Mouse (Mus musculus) right cerebral cortex, postnatal 10 days (tissue): Measurements from ENCODE around the gene Vapb.

ENCODE experiments used
- DNase-seq, 2 experiments: peaks; one replicate each; pipeline ENCODE4 v3.0.0; 2021; ENCODE audit warnings: low spot score in 2 of 2

The Vapb gene

DNA sequence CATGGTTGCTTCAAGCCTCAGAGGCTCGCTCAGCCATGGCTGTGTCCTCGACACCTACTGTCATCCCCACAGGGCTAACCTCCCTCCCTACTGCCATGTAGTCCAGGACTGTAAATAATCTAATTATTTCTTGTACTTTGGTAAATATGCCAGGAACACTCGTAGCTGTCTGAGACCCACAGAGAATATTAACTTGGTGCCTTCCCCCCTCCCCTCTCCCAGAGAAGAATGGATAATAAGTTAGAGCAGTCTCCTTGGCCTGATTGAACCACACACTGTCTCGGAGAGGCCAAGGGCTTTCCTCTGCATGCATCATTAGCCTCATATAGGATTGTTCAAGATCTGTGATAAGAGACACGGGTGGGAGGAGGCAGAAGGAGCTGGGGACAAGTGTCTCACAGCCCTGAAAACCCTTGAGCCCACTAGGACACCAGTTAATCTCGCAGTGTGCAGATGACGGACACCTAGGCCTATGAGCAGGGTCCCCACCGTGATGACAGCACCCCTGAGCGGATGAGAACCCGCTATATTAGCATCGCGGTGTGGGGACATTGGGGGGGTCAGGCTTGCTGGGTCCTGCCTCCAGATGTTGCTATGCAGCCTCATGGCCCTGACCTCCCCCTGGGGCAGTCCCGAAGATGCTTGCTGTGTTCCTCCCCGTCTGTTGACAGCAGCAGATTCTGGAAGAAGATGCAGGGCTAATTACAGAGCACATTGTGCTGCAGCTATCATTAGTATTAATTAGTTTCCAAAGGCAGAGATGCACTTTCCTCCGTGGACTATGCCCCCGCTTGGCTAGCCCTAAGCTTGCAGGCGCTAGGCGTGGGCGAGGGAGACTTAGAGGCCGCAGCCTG is 54.8 kb downstream of the Vapb start:
- no peak for DNase-seq

DNA sequence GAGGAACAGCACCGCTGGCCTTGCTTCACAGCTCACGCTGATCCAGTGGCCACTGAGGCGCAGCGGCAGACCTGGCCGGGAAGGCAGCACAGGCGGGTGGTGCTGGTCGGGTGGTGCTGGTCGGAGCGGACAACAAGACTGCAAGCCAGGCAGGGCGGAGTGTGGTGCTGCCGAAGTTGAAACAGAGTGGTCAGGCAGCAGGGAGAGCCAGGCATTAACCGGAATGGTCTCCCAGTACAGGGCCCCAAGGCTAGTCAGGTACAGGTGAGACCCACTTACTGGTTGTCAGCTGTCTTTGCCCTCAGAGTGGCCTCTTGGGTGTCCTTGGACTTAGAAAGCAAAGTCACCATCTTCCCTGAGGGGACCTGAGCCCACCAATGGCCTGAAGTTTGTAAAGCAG is 56.7 kb downstream of the Vapb start:
- DNase-seq = no peak

DNA sequence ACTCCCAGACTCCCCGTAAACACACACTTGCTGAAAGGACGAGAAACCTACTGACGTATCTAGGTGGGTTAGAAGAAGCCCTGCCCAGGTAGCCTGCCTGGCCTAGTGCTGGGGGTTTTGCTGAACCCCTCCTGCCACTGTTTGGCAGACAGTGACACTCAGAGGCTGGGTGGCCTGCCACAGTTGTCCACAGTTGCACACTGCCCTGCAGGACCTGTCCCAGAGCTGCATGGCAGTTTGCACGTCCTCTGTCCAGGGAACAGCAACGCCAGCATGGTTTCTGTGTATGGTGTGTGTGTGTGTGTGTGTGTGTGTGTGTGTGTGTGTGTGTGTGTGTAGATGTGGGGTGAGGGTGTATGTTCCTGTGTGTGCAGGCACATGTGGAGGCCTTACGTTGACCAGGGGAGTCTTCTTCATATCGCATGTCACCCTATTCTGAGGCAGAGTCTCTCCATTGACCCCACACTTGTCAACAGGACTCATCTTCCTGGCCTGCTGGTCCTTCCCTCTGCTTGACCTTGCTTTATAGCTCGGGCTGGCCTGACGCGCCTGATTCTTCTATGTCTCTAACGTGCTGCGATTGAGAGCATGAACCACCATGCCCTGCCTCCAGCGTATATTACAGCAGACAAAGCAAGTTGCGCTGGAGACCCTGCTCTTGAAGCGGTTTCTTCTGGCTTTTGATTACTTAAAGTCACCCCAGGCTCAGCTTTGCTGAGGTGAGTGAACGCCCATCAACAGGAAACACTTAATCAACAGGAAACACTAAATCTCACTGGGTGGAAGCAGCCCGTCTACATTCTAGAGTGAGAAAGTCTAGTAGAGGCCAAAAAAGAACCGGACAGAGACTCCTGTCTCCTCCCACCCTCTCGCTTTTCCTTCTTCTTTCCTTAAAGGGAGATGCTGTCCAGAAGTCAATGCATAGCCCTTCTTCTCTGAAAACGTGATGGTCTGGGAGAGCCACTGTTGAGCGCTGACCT is 57.5 kb downstream of the Vapb start:
- DNase-seq = no peak

DNA sequence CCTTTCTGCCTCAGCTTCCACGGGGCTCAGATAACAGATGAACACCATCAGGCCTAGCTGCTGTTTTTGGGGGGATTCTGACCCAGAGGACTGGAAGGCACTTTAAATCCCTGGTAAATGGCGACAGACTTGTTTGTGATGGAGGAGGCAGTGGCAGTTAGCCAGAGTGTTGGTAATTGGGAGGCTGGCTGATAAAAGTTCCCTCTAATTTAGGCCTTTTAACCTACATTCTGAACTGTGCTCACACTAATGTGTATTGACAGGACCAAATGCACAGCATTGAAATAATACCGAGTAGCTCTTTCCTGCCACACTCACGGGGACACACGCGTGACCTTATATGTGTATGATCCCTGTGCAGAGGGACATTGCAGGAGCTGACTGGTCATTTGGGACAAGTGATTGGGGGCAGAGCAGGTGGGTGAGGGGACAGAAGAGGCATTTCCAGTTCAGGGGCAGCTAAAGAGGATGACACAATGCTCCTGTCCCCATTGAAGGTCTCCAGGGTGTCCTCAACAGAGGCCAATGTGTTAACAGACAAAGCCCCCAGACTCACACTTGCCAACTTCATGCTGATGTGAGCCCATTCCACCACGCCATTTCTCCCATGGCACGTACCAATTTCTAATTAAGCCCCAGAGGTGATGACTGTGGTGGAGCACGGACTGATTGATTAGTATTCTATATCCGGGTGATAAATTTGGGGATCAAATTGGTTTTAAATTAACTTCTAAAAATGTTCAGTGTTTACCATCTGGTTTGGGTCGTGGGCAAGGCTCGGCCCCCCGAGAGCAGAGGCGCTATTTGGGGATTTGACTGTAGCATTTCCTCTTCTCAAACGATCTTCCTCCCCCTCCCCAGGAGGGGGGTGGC is 58.7 kb downstream of the Vapb start:
- DNase-seq = no peak

DNA sequence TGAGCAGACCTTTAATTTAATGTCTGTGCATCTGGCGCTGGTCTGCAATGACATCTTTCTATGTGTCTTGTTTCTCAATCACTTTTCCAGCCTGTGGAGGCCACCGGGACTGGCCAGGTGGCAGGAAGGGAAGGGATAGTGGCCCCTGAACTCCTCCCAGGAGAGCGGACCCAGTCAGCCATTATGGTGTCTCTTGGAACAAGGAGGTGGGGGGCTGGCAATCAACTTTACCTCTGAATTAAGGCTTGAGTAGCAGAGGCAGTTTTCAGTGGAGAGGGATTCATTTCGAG is 59.3 kb downstream of the Vapb start:
- DNase-seq = no peak

DNA sequence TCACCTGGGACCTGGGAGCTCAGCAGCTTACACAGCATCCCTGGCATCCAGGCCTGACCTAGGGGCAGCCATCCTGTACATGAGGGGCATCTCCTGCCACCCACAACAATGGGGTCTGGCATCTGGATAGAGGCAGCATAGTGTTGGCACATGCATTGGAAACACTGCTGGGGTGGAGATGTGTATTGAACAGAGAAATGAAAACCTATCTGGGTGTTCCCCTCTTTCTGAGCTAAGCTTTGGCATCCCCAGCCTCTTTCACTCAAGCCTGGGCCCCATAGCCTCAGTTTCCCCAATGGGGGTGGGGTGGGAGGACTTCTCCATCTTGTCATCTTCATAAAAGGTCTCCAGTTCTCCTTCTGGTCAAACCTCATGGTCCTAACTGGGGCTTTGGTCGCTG is 62.2 kb downstream of the Vapb start:
- no peak for DNase-seq

DNA sequence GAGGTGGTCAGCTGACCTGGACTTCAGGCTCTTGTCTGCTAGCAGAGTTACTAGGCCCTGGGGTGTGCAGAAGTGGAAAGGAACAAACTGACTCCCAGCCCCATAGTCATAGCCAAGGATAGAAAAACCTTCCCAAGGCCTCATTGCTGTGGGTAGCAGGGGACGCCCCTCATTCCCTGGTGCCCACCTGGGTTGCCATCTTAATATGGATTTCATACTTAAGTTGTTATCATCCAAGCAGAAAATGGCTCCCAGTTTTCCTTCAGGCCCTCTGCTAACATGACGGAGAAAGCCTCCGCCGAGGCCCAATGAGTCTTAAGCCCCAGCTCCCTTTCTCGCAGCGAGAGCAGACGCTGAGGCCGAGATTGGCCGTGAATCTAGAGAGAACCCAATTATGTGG is 63.3 kb downstream of the Vapb start:
- no peak for DNase-seq

DNA sequence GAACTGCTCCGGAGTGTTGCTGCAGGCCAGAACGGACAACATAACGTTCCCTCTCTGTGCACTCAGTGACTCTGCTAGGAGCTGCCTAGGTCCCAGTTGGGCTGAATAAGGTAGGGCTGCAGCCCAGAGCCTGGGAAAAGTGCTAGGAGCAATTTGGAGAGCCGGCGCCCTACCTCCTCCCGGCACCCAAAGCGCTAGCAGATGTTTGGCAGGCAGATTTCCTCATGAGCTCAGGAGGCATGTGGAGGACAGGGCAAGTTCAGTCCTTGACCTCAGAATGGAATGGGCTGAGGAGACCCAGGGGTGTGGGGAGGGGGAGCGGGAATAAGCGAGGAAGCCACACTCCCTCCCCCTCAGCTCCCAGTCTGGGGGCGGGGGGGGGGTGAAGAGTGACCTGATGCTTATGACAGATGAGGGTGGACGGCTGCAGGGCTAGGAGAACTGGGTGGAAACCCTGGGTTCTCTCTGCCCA is 64.1 kb downstream of the Vapb start:
- DNase-seq = no peak

DNA sequence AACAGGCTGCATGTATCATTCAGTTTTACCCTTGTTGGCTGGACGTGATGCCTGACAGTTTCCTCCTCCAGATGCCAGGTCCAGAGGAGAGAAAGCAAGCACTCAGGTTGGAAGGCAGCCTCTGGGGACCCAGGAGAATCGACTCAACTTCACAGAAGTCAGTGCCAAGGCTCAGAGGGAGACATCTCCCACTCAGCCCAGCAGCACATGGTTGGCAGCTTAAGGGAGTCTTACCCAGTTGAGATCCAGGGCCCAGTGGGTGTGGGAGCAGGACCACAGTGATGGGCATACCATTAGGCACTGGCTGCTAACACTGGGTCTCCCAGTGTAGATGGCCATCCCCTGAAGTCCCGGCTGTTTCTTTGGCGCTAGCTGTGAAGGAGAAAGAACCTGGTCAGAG is 64.9 kb downstream of the Vapb start:
- no peak for DNase-seq

DNA sequence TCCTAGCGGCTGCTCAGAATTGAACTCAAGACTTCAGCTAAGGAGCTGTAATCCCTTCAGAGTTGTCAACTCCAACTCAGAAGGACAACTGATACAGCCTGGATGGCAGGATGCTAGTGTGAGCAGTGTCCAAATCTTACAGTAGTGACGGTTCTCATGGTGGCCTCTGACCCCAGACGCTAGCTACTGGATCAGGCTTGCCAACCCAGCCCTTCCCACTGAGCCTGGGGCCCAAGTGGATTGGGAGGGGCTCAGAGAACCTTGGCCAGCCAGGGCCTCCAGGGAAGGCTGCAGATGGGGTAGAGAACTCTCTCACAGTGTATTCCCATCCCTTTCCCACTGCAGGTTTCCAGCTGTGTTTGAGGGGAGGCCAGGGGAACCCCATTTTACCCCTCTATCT is 65.6 kb downstream of the Vapb start:
- DNase-seq = no peak

DNA sequence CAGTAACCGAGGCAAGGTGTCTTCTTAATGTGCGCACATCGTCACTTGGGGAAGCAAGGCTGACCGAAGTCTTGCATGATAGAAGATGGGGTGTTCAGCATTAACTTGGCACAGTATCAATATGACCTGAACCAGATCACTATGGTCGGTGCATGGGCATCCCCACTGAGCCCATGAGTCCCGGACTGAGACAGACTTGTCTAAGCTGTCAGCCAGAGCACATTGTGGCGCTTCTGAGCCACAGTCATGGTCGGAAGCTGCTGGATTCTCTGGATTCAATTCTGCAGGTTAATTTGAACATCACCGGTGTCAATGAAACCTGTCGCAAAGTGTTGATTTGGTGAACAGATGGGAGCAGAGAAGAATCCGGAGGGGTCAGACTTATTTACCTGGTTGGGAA is 66.5 kb downstream of the Vapb start:
- DNase-seq = no peak

DNA sequence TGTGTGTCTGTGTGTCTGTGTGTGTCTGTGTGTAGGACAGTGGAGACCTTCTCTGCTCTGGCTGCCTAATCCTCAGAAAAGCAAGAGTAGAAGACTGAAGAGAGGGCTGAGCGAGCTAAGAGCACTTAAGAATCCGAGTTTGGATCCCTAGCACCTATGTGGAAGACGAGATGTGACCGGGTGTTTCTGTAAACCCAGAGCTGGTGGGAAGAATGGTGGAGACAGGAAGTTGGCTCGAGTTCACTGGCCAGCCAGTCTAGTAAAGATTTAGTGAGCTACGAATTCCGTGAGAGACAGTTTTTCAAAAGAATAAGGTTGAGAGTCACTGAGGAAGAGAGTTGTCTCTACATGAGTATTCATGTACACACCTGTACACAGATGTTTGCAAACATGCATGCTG is 69.3 kb downstream of the Vapb start:
- DNase-seq = no peak

DNA sequence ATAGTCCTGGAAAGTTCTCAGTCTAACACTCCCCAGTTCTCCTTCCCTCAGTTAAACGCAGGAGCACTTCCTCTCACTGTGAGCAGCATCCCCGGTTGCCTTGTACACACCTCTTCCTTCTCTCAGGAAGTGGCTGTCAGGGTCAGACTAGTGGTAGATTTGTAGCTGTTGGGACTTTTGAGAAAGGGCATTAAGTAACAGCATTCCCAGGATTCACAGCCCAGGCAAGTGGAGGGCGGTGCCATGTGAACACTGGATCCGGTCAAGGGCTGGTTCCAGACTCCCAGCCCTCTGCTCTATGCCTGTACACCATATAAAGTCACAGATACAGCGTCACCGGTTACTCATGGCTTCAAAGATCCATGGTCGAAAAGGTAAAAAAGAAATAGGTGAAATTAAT is 71.6 kb downstream of the Vapb start:
- no peak for DNase-seq

DNA sequence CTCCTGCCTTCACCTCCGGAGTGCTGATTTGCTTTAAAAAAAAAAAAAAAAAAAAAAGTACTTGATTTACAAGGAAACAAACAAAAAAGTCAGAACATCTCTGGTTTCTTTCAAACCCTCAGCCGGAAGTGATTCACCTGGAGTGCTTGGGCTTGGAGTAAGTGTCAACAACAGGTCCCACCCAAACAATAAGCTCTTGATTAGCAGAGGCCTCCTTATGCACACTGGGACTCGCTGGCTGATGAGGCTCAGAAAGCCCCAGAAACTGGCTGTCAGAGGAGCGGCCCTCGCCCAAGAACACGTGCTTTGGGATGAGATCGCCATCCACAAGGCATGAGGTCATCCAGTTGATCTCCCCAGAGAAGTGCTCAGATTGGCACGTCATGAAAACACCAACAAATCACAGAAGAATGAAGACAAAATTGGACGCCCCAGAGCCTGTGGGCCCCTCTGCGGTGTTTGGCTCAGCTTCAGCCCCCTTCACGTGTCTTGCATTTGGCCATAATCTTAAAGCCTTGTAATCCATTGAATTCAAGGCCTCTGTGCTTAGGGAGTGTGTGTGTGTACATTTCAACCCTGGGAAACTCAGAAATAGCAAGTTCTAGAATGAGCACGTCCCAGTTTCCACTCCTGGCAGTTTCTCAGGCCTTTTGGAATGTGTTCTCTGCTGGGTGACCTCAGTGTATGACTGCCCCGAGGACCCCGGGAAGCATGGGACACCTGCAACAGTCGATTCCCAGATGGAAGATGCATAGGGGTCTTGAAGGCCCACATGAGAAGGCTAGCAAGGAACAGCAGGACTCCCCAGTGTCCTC is 72.9 kb downstream of the Vapb start:
- no peak for DNase-seq

DNA sequence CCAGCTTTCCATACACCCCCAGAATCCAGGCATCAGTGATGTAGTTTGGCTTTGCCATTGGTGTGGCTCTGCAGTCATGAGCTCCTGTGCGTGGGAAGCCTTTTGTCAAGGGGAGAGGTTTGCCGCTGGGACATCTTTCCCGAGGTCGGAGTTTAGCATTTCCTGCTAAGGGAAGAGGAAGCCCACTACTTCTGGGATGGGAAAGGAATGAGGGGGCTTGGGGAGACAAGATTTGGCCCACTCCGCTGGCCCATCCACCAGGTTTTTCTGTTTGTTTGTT is 73.5 kb downstream of the Vapb start:
- no peak for DNase-seq

DNA sequence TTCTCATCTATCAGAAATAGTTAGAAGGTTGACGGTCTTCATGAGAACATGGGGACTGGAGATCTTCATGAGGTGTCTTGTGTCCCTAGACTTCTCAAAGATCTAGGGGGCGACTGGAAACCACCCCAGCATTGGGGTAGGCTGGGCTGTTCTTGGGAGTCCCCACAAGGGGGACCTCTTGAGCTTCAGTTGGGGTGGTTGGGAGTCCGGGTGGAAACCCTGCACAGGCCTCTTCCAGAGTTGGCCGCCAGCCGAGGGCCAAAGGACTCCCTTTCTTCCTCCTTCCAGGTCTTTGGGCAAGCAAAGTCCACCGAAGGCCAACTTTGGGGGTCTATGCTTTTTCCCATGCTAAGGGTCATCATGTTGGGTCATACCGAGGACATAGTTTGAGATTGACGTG is 74.5 kb downstream of the Vapb start:
- peak in 1 of 2 experiments; percentile 18 for DNase-seq

DNA sequence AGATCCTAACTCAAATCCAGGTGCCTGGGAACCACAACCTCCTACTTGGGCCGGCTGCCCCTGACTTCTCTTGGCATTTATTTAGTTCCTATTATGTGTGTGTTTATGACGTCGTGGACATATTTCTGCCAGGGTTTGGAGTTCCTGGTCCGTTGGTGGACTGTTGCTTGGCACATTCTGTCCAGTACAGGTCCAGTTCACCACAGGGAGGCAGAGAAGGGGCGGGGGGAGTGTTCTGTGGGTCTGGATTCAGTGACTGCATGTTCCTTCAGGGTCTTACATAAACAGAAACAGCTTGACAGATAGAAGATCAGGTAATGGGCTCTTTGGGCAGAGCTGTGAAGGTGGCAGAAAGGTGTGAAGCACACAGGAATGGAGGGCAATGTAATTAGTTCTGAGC is 75.8 kb downstream of the Vapb start:
- no peak for DNase-seq

DNA sequence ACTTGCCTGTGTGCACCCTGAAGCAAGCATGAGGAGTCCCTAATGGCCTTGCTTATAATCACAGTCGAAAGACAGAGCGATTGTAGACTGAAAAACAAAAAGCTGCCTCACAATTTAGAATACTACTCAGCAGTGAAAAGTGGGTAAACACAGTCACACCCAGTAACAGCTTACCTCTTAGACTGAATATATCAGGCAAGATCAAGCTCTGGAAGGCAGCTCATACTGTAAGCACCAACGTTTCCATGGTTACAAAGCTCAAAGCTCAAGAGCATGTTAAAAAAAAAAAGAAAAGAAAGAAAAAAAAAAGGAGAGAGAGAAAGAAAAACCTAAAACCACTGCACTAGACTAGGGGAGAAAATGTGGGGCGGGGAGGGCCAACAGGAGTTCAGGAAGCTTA is 89.0 kb downstream of the Vapb start:
- DNase-seq = no peak

DNA sequence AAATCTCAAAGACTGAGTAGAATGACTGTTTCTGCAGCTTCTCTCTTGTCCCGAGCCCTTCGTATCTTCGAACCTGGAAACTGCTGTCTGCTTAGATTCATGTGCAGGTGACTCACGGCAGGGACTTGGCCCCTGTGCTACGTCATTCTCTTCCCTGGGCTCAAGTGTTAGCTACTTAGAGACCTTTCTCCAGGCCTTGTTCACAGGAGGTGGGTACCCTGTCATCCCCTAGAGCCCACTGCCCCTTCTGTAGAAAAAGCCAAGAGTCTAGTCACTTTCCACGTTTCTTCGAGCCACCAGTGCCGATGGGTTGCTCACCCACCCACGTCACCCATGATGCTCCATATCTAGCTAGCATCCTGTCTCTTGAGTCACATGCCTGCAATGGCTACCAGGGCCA is 89.9 kb downstream of the Vapb start:
- DNase-seq = no peak

DNA sequence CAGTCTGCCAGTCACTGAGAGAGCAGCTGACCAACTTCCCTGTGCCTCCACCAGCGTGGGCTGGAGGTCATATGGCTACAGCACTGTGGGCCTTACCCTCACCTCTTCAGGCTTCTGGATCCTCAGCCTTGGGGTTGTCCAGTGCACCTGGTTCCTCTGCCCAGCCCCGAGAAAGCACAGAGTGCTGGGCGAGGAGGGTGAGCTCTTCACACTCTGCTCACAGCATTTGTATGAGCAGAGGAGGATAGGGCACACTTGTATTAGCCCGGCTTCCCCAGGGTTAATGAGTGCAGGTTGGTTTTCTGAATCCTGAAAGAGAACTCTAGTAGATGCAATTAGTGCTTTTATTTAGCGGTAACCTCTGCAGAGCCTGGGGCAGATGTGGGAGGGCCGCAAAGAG is 90.8 kb downstream of the Vapb start:
- no peak for DNase-seq

DNA sequence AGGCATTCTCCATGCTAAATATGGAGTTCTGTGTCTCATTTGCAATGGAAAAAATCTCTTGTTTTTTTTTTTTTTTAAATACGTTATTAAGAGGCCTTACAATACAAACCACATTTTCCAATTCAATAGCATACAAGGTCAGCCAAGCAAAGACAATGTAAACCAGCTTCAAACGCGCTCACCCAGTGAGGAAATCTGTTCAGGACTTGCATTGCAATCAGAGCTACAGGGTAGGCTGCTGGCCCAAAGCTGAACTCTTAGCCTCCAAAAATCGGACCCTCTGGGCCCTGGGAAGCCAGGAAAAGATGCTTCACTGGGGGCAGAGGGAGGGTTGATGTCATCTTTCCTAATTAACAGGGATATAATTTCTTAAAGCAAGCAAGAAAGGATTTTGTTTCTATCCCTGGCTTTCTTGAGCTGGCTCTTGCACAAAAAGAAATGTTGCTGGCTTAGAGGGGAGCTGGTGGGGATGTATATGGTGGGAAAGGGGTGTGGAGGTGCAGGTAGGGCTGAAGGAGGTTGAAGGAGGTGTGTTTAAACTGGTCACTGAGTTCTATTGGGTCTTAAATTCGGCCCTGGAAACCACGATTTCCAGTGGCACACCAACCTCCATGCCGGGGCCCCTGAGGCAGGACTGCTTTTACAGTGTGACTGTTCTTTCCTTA is 95.6 kb downstream of the Vapb start:
- DNase-seq = no peak
